Mouse (Mus musculus): Measurements from ENCODE around the gene Ly6g5c.

- TF ChIP-seq CTCF (conservative IDR thresholded peaks at IDR 0.05 in 1 of 2, IDR thresholded peaks at IDR 0.05 in 1 of 2; ENCODE audit: low read depth in 2 of 2, low read length in 2 of 2) (no peak), MAX (IDR thresholded peaks at IDR 0.05; ENCODE audit: low read length) (no peak), MAZ (IDR thresholded peaks at IDR 0.05; ENCODE audit: low read depth, low read length) (no peak), JUND (conservative IDR thresholded peaks at IDR 0.05; ENCODE audit: low read depth, low read length) (no peak)
Measured at GRCm38 (mm10) chr17:35154616-35155015, 46.5 kb downstream of the Ly6g5c start.
